13 mouse cellular contexts compared by ENCODE assay signal in genomic region chr8:21093106-21093505, GRCm38 (mm10). TPM values are rescaled to one million over a fixed set of nuclear protein-coding genes. Genes with fewer than 3 reads are reported as not detected.
DNase-seq lines count a peak whose midpoint lies in the region; ATAC-seq and TF ChIP-seq lines count a peak whose summit lies in the region.
"Had no signal": no experiment of that assay in that cellular context is flagged by ENCODE, and none has a peak within 500 bp of the region (broad histone marks: within the 10 kb centered on the region; RNA-seq: fewer than 3 reads in every experiment).

No protein-coding gene starts in this region.

- TF ChIP-seq CTCF in kidney, adult 2 months (conservative IDR thresholded peaks at IDR 0.05; ENCODE audit: insufficient read depth, insufficient read length, low read depth, low read length): no peak
- TF ChIP-seq CTCF in hindbrain, postnatal 0 days (IDR thresholded peaks at IDR 0.05; ENCODE audit: low read depth): no peak

- ATAC-seq in kidney, embryonic 14.5 days (ENCODE audit: low FRiP score, low TSS enrichment): no peak
- no peak for ATAC-seq in cerebellum, adult (ENCODE audit: insufficient number of reproducible peaks, low FRiP score, low TSS enrichment)
- ATAC-seq in hindbrain, postnatal 0 days: no peak

- H3K4me1 ChIP-seq in kidney, adult 2 months (ENCODE audit: control insufficient read depth, insufficient read depth, low read length): no peaks in the 10 kb centered on the region
- no peaks in the 10 kb centered on the region for H3K4me1 ChIP-seq in kidney, embryonic 14.5 days (ENCODE audit: control insufficient read depth, insufficient read depth, low read length)
- no peaks in the 10 kb centered on the region for H3K4me1 ChIP-seq in hindbrain, postnatal 0 days (ENCODE audit: insufficient read depth, low read length)
- H3K4me1 ChIP-seq: liver, embryonic 15.5 days had no signal

- 39% methylated on average over 4 of the region's 4 CpGs for WGBS in kidney, adult 2 months
- 48% methylated on average over 4 of the region's 4 CpGs for WGBS in kidney, embryonic 14.5 days
- WGBS in hindbrain, postnatal 0 days: 49% methylated on average over 4 of the region's 4 CpGs

- H3K4me3 ChIP-seq in kidney, adult 2 months (ENCODE audit: insufficient read depth, low read depth, low read length): no peak overlapping the region
- H3K4me3 ChIP-seq in kidney, embryonic 14.5 days (ENCODE audit: low read length): no peak overlapping the region
- H3K4me3 ChIP-seq in hindbrain, postnatal 0 days (ENCODE audit: low read length): no peak overlapping the region
- H3K4me3 ChIP-seq: liver, embryonic 15.5 days had no signal

- no peak overlapping the region for H3K27ac ChIP-seq in kidney, adult 2 months (ENCODE audit: insufficient read depth, low read depth, low read length)
- H3K27ac ChIP-seq in kidney, embryonic 14.5 days (ENCODE audit: low read depth, low read length): no peak overlapping the region
- H3K27ac ChIP-seq in hindbrain, postnatal 0 days: no peak overlapping the region
- H3K27ac ChIP-seq: liver, embryonic 15.5 days had no signal

- H3K4me2 ChIP-seq in kidney, embryonic 14.5 days (replicated peaks; ENCODE audit: low read depth, low read length): no peak overlapping the region
- H3K4me2 ChIP-seq in hindbrain, postnatal 0 days (ENCODE audit: low read depth, low read length): no peak overlapping the region
- H3K4me2 ChIP-seq: liver, embryonic 15.5 days had no signal

- no peak for TF ChIP-seq POLR2A in kidney, adult 2 months (IDR thresholded peaks at IDR 0.05; ENCODE audit: low read depth, low read length)

- H3K36me3 ChIP-seq in kidney, adult 2 months (ENCODE audit: control insufficient read depth, insufficient read depth, low read length): no peaks in the 10 kb centered on the region
- no peaks in the 10 kb centered on the region for H3K36me3 ChIP-seq in kidney, embryonic 14.5 days (ENCODE audit: control insufficient read depth, insufficient read depth, low read length)
- no peaks in the 10 kb centered on the region for H3K36me3 ChIP-seq in hindbrain, postnatal 0 days (ENCODE audit: insufficient read depth, low read length)
- H3K36me3 ChIP-seq: liver, embryonic 15.5 days had no signal

- no peak overlapping the region for H3K9ac ChIP-seq in kidney, embryonic 14.5 days (ENCODE audit: low read depth, low read length)
- H3K9ac ChIP-seq in hindbrain, postnatal 0 days (replicated peaks; ENCODE audit: low read length): no peak overlapping the region
- H3K9ac ChIP-seq: liver, embryonic 15.5 days had no signal

- DNase-seq in kidney, adult 2 months: peak; percentile 0
- DNase-seq in urinary bladder, postnatal 25 days (ENCODE audit: low spot score): peak; percentile 2
- DNase-seq in urinary bladder, postnatal 4 days (ENCODE audit: low spot score in 2 of 2): no peak
- peak; percentile 31 to 52 for DNase-seq in adrenal gland, postnatal 36 days
- no peak for DNase-seq in gastrocnemius, postnatal 25 days
- DNase-seq in hindbrain, postnatal 0 days (ENCODE audit: low spot score): no peak
- DNase-seq: right cerebral cortex, postnatal 4 days had no signal

- no peaks in the 10 kb centered on the region for H3K27me3 ChIP-seq in kidney, adult 2 months (replicated peaks; ENCODE audit: control insufficient read depth, insufficient read depth, low read length)
- no peaks in the 10 kb centered on the region for H3K27me3 ChIP-seq in kidney, embryonic 14.5 days (ENCODE audit: control insufficient read depth, insufficient read depth, low read length)
- no peaks in the 10 kb centered on the region for H3K27me3 ChIP-seq in hindbrain, postnatal 0 days (ENCODE audit: insufficient read depth, low read length)
- H3K27me3 ChIP-seq: liver, embryonic 15.5 days had no signal

- peaks cover 3% of the 10 kb centered on the region; the same call in 1 of the 2 replicates for H3K9me3 ChIP-seq in kidney, embryonic 14.5 days (ENCODE audit: control insufficient read depth, low read length)
- no peaks in the 10 kb centered on the region for H3K9me3 ChIP-seq in hindbrain, postnatal 0 days (ENCODE audit: low read length)
- H3K9me3 ChIP-seq: liver, embryonic 15.5 days had no signal

RNA-seq across cellular contexts. Expression of gene Gm14851, which starts 2.7 kb away (rescaled TPM):
- 0.50 TPM in 1 of 2 replicates, not detected in the other for polyA plus RNA-seq in kidney, adult 2 months (2012; rRNA removed)
- polyA plus RNA-seq in kidney, embryonic 14.5 days (2014; fragmentation: Nextera tagmentation; extraction: Ambion mirVana): not detected in 2 replicates
- not detected for total RNA-seq in adrenal gland, postnatal 36 days (2021)
- total RNA-seq in gastrocnemius, postnatal 25 days (2021): not detected
- not detected in 2 replicates for total RNA-seq in hindbrain, postnatal 0 days (2014; rRNA removed)
- polyA plus RNA-seq in hindbrain, postnatal 0 days (2015; fragmentation: Nextera tagmentation; extraction: Ambion mirVana): not detected in 2 replicates
- total RNA-seq: heart, adult 8-10 months; layer of hippocampus, adult 18-20 months had no signal
- polyA plus RNA-seq: liver, embryonic 15.5 days had no signal

RNA-seq across cellular contexts. Expression of gene Defa25, which starts 8.9 kb away (rescaled TPM):
- not detected in 2 replicates for polyA plus RNA-seq in kidney, adult 2 months (2012; rRNA removed)
- polyA plus RNA-seq in kidney, embryonic 14.5 days (2014; fragmentation: Nextera tagmentation; extraction: Ambion mirVana): not detected in 2 replicates
- not detected for total RNA-seq in adrenal gland, postnatal 36 days (2021)
- not detected for total RNA-seq in gastrocnemius, postnatal 25 days (2021)
- not detected in 2 replicates for total RNA-seq in hindbrain, postnatal 0 days (2014; rRNA removed)
- polyA plus RNA-seq in hindbrain, postnatal 0 days (2015; fragmentation: Nextera tagmentation; extraction: Ambion mirVana): not detected in 2 replicates
- total RNA-seq: heart, adult 8-10 months; layer of hippocampus, adult 18-20 months had no signal
- polyA plus RNA-seq: liver, embryonic 15.5 days; thymus, postnatal 0 days had no signal

RNA-seq across cellular contexts. Expression of gene Defa35, which starts 28.3 kb away (rescaled TPM):
- not detected in 2 replicates for polyA plus RNA-seq in kidney, adult 2 months (2012; rRNA removed)
- not detected in 2 replicates for polyA plus RNA-seq in kidney, embryonic 14.5 days (2014; fragmentation: Nextera tagmentation; extraction: Ambion mirVana)
- total RNA-seq in adrenal gland, postnatal 36 days (2021): not detected
- total RNA-seq in gastrocnemius, postnatal 25 days (2021): not detected
- not detected in 2 replicates for total RNA-seq in hindbrain, postnatal 0 days (2014; rRNA removed)
- not detected in 2 replicates for polyA plus RNA-seq in hindbrain, postnatal 0 days (2015; fragmentation: Nextera tagmentation; extraction: Ambion mirVana)
- total RNA-seq: heart, adult 8-10 months; layer of hippocampus, adult 18-20 months had no signal
- polyA plus RNA-seq: liver, embryonic 15.5 days; thymus, postnatal 0 days had no signal

RNA-seq across cellular contexts. Expression of gene Defa23, which starts 38.3 kb away (rescaled TPM):
- polyA plus RNA-seq in kidney, adult 2 months (2012; rRNA removed): not detected in 2 replicates
- polyA plus RNA-seq in kidney, embryonic 14.5 days (2014; fragmentation: Nextera tagmentation; extraction: Ambion mirVana): not detected in 2 replicates
- not detected for total RNA-seq in adrenal gland, postnatal 36 days (2021)
- not detected for total RNA-seq in gastrocnemius, postnatal 25 days (2021)
- not detected in 2 replicates for total RNA-seq in hindbrain, postnatal 0 days (2014; rRNA removed)
- polyA plus RNA-seq in hindbrain, postnatal 0 days (2015; fragmentation: Nextera tagmentation; extraction: Ambion mirVana): not detected in 2 replicates
- total RNA-seq: heart, adult 8-10 months; layer of hippocampus, adult 18-20 months had no signal
- polyA plus RNA-seq: liver, embryonic 15.5 days; thymus, postnatal 0 days had no signal

RNA-seq across cellular contexts. Expression of gene Defa30, which starts 41.3 kb away (rescaled TPM):
- polyA plus RNA-seq in kidney, adult 2 months (2012; rRNA removed): not detected in 2 replicates
- polyA plus RNA-seq in kidney, embryonic 14.5 days (2014; fragmentation: Nextera tagmentation; extraction: Ambion mirVana): not detected in 2 replicates
- not detected for total RNA-seq in adrenal gland, postnatal 36 days (2021)
- not detected for total RNA-seq in gastrocnemius, postnatal 25 days (2021)
- not detected in 2 replicates for total RNA-seq in hindbrain, postnatal 0 days (2014; rRNA removed)
- not detected in 2 replicates for polyA plus RNA-seq in hindbrain, postnatal 0 days (2015; fragmentation: Nextera tagmentation; extraction: Ambion mirVana)
- total RNA-seq: heart, adult 8-10 months; layer of hippocampus, adult 18-20 months had no signal
- polyA plus RNA-seq: liver, embryonic 15.5 days; thymus, postnatal 0 days had no signal

Comparison
In these comparisons a context has a peak if more than half of its experiments do, and no peak if none do; other contexts are left out.
1. DNase-seq: peak in kidney, adult 2 months (single experiment), urinary bladder, postnatal 25 days (single experiment) and adrenal gland, postnatal 36 days (2 of 2); none in urinary bladder, postnatal 4 days (0 of 2), gastrocnemius, postnatal 25 days (single experiment) and hindbrain, postnatal 0 days (single experiment).